Mouse (Mus musculus) regulatory T cell (primary cell): ENCODE data around the gene Flad1.
"Not testable (repeated sequence)": the region's sequence is repeated elsewhere in the genome, so short reads cannot be mapped to it uniquely, and the experiment has no call there.

Experiments used
- in situ Hi-C: fragments of 300-600 bp; cut with MboI, MseI; formaldehyde crosslinking; loops from one replicate; pipeline ENCODE4 v1.15.1; 2025; ENCODE audit warnings: high pct_unique_total_duplicates

The Flad1 gene

DNA sequence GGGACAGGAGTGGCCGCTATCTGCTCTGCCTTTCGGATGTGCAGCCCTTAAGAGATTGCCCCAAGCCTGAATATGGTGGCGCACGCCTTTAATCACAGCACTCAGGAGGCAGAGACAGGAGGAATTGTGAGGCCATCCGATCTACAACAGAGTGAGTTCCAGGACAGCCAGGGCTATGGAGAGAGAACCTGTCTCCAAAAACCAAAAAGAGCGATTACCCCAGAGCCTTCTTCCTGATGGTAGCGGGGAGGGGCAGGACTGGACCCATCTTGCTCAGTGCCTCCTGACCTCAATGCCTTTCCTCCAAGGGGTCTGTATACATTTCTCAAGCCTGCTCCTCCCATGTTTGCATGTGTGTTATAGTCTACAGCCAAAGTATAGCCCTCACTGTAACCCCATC, 17.4 kb upstream of the Flad1 start:
- in situ Hi-C loops, result not testable (repeated sequence)

GRCm38 (mm10) chr3:89425876-89426275, 14.2 kb upstream of the Flad1 start:
- in situ Hi-C loops, result no loop called here

DNA sequence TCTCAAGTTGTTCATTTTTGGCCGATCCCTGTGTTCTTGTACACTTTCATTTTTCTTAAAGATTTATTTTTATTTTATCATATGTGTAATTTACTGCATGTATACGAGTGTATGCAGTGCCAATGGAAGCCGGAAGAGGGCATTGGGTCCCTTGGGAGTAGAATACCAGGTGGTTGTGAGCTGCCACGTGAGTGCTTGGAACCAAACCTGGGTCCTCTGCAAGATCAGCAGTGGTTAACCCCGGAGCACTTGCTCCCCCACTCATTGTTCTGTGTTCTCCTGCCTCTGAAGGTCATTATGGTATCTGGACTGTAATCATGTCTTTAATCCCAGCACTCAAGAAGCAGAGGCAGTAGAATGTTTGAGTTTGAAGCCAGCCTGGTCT, 13.5 kb upstream of the Flad1 start:
- in situ Hi-C loops, result no loop called here

- in situ Hi-C loops, result no loop called here
Measured at GRCm38 (mm10) chr3:89424416-89425140, 12.9 kb upstream of the Flad1 start.

DNA sequence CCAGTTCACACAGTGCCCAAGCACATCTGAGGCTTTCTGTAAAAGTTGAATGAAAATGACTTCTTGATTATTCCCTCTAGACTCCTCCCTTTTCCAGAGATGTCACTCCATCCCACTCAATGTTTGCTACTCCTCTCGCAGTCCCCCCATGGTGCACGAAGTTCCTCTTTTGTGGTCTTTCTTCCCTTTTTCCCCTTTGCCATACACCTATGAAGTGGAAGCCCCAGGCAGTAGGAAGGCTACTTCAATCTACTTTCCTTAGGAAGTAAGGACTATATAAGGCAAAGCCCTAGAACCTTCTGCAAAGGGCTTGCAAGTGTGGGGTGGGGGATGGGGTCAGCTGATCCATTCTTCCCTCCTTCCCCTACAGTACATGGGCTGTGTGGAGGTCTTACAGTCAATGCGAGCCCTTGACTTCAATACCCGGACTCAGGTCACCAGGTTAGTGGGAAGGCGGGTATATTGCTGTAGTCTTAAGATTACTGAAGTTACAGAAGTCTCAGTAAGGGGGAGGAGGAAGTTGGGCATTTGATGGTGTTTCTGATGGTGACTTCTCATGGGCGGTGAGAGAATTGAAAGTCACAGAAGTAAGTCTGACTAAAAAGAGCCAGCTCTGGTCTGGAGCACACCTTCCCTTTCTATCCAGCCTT, 11.0 kb upstream of the Flad1 start:
- in situ Hi-C loops, result no loop called here

GRCm38 (mm10) chr3:89421810-89422473, 10.3 kb upstream of the Flad1 start:
- in situ Hi-C loops, result no loop called here

DNA sequence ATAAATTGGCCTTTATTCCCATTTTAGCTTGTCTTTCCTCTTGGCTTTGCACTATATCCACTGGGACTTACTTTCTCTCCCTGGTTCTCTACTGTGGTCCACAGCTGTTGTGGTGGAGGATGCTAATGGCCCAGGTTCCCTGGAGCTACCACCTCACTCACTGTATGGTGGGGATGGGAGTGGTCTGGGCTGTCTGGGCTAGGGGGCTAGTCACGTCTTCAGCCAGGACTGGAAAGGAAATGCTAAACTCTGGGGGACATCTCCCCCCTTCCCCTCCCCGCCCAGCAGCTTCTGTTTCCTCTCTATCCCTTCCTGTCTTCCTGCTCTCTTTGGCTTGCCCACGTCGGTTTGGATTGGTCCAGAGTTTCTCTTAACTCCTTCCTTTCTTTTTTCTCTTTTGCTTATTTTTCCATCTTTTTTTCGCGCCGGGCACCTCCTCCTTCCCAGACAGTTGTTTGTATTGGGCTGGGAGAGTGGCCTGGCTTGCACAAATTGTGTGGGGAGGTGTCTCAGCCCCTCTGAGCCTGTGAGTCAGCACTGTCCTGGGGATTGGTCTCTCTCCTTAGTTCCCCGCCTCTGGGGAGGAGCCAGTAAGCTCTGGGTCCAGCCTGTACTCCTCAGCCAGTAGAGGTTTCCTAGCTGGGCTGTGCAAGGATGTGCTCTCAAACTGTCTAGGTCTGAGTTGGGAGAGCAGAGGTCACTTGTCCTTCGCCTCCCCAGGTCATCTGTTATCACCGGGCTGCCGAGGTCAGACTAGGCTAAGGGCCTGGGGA, 9.5 kb upstream of the Flad1 start:
- in situ Hi-C loops, result no loop called here

DNA sequence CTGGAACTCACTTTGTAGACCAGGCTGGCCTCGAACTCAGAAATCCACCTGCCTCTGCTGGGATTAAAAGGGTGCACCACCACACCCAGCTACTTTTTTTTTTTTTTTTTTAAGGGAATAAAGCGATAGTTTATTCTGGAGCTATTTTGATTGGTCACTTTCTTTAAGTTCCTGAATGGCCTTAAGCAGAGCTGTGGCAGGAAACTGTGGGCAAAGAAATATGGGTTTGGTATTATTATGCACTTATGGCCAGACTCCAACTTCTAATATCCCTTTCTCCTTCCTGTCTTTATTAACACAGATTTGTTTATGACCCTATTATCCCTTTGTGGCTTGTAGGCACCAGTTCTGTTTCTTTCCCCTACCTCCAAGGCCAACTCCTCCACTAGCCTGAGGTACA, 8.8 kb upstream of the Flad1 start:
- in situ Hi-C loops, result no loop called here

DNA sequence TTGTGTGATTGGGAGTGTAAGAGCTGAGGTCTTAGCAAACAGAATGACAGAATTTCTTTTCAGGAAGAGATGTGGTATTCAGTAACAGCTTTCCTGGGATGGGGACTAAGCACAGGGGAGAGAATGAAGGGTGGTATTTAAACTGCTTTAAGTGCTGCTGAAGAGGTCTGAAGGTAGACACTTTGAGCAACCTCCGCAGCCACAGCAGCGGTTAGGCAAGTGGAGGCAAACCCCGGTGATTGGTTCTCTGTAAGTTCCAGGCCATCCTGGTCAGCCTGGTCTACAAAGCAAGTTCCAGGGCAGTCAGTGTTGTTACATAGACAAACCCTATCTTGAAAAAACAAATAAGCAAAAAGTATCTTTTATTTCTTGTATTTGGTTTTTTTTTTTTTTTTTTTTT, 8.3 kb upstream of the Flad1 start:
- in situ Hi-C loops, result no loop called here

- in situ Hi-C loops, result no loop called here
Measured at GRCm38 (mm10) chr3:89419571-89419970, 7.9 kb upstream of the Flad1 start.

GRCm38 (mm10) chr3:89418861-89419250, 7.2 kb upstream of the Flad1 start:
- in situ Hi-C loops, result no loop called here

GRCm38 (mm10) chr3:89418170-89418860, 6.6 kb upstream of the Flad1 start, which contains the start of the genes Cks1b and Shc1:
TSS of gene Cks1b (minus strand) at chr3:89418383.
TSS of gene Shc1 (plus strand) at chr3:89418443.
- in situ Hi-C loops, result no loop called here

DNA sequence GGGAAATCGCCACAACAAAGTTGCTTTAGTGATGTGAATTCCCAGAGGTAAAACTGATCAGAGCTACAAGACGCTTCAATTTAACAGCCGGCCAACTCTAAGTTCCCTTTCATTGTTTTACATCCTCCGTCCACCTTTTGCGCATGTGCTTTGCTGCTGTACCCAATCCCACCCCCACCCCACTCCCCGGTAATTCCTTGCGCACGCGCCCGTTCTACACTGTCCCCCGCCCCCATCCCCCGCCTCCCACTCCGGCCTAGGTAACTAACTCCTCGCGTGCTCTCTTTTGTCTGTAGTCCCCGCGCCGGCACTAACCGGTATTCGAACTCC, 6.1 kb upstream of the Flad1 start:
- in situ Hi-C loops, result no loop called here

DNA sequence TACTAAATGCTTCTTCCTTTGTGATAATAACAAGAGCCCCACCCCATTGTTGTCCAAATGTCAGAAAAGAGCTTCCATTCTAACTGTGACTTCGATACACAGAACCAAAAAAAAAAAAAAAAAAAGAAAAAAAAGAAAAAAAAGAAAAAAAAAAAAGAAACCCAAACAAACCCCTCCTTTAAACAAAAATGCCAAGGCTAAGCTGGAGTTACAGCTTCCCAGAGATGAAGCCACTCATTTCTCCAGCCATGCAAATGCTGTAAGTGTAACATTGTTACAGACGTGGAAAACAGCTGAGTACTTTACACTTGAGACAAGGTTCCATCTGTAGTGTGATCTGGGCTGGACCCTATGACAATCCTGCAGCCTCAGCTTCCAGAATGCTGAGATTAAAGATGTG, 5.5 kb upstream of the Flad1 start:
- in situ Hi-C loops, result no loop called here

GRCm38 (mm10) chr3:89416158-89416557, 4.5 kb upstream of the Flad1 start:
- in situ Hi-C loops, result no loop called here

DNA sequence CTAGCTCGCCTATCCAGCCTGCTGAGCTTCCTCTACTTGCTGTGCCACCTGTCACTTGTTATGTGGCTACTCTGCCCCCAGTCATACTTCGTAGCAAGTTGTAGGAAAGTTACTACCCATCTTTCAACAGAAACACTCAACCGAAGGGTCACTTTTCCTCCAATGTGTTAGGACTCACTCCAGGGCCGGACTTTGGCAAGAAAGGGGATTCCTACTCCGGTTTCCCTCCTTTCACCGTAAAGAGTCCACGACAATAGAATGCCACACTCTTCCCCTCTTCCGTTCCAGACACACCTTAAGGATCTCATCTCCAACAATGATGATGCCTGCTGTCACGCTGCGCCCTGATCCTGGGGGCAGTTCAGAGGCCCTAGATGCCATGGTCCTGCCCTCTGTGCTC, 806 bp downstream of the Flad1 start:
- in situ Hi-C loops, result no loop called here

GRCm38 (mm10) chr3:89409701-89410100, 2.0 kb downstream of the Flad1 start:
- in situ Hi-C loops, result no loop called here

GRCm38 (mm10) chr3:89408448-89408847, 3.2 kb downstream of the Flad1 start:
- in situ Hi-C loops, result no loop called here

DNA sequence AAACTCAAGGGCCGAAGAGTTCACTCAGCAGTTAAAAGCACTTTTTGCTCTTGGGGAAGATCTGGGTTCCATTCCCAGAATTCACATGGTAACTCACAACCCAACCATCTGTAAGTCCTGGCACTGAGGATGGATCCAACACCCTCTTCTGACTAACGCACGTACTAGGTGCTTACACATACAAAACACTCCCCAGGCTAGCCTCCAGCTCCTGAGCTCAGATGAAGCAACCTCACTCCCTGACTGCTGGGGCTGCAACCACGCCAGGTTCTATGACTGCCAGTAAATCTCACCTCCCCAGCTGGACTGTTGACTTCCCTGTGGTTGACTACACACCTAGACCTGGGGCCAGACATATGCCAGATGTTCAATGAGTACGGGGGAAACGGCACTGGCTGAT, 4.8 kb downstream of the Flad1 start:
- in situ Hi-C loops, result no loop called here

DNA sequence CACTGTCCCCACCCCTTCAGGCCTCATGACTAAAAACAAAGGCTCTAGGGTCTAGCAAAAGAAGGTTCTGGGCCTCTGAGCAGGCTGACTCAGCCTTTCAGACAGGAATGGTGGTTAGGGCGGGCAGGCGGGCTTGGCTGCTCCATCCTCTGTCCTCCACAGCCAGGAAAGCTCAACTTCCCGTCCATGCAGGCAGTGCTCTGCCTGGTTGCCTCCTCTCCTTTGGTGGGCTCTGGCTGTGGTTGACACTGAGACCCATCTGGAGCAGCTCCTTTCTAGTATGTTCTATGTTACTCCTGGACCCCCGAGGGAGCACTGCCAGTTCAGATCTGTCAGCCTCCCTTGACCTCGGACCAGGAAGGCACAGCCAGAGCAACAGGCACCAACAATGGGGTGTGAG, 9.0 kb downstream of the Flad1 start, which contains the start of gene Lenep:
Lenep (minus strand) TSS at position 101 of the 400 bp plus-strand sequence.
- in situ Hi-C loops, result no loop called here

GRCm38 (mm10) chr3:89401329-89401728, 10.3 kb downstream of the Flad1 start:
- in situ Hi-C loops, result no loop called here

DNA sequence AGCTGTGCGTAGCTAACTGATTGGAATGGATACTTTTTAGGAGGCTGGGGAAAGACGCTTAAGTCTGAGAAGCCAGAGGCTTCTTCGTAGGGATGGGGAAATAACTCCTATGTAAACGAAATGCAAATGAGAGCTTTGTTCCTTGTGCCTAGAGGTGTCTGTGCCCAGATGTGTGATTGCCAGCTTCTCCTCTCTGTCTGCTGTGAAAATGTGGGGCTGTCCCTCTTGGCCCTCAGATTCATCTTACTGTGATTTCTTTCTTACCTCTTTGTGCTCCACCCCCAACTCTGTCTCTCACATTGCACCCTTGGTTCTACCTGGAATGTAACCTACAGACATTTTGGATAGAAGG, 15.0 kb downstream of the Flad1 start:
- in situ Hi-C loops, result loop anchor here (10.0 kb wide), 1 partner anchor 882 kb away; no protein-coding TSS in a partner anchor
